Mouse (Mus musculus): ENCODE results near the gene Klhl5. TPM values are rescaled to one million over a fixed set of nuclear protein-coding genes. Genes with fewer than 3 reads are reported as not detected.

Klhl5 gene
- polyA plus RNA-seq, 2 experiments = 3.6 to 4.4 TPM

GRCm38 (mm10) chr5:65076087-65076486 is 31.3 kb upstream of the Klhl5 start:
- Histone ChIP-seq H3K27me3 (ENCODE audit: control insufficient read depth, insufficient read depth, low read length) (no peaks in the 10 kb centered on the region), H3K27ac (no peak overlapping the region), H3K36me3 (replicated peaks; ENCODE audit: control insufficient read depth, insufficient read depth, low read depth) (no peaks in the 10 kb centered on the region), H3K4me3 (ENCODE audit: insufficient read depth in 1 of 2, low read depth in 2 of 2, low read length in 2 of 2) (no peak overlapping the region), H3K9ac (replicated peaks) (no peak overlapping the region), H3K9me3 (ENCODE audit: control insufficient read depth, low read length) (no peaks in the 10 kb centered on the region), H3K4me1 (replicated peaks; ENCODE audit: control insufficient read depth in 2 of 2, insufficient read depth in 2 of 2, low read length in 1 of 2) (no peaks in the 10 kb centered on the region), H3K4me2 (ENCODE audit: low read depth) (no peak overlapping the region)
- WGBS (ENCODE audit: insufficient replicate concordance) = 50% methylated on average over 2 of the region's 2 CpGs
- TF ChIP-seq EP300 (IDR thresholded peaks at IDR 0.05; ENCODE audit: low read depth) (no peak), CTCF (IDR thresholded peaks at IDR 0.05; ENCODE audit: low read depth) (peak; percentile 27; the same call in 1 of the 2 replicates)
- no peak for DNase-seq (ENCODE audit: low read depth in 3 of 3, low spot score in 3 of 3)
- no peak for ATAC-seq (ENCODE audit: insufficient read depth)

GRCm38 (mm10) chr5:65076748-65077147 is 30.6 kb upstream of the Klhl5 start:
- 47% methylated on average over 3 of the region's 3 CpGs for WGBS (ENCODE audit: insufficient replicate concordance)
- no peak for DNase-seq (ENCODE audit: low read depth in 3 of 3, low spot score in 3 of 3)

GRCm38 (mm10) chr5:65078081-65078480 is 29.3 kb upstream of the Klhl5 start:
- Histone ChIP-seq H3K4me1 (replicated peaks; ENCODE audit: control insufficient read depth in 2 of 2, insufficient read depth in 2 of 2, low read length in 1 of 2) (no peaks in the 10 kb centered on the region), H3K27ac (no peak overlapping the region), H3K36me3 (replicated peaks; ENCODE audit: control insufficient read depth, insufficient read depth, low read depth) (no peaks in the 10 kb centered on the region), H3K9me3 (ENCODE audit: control insufficient read depth, low read length) (no peaks in the 10 kb centered on the region), H3K4me2 (ENCODE audit: low read depth) (no peak overlapping the region), H3K27me3 (ENCODE audit: control insufficient read depth, insufficient read depth, low read length) (no peaks in the 10 kb centered on the region), H3K4me3 (ENCODE audit: insufficient read depth in 1 of 2, low read depth in 2 of 2, low read length in 2 of 2) (no peak overlapping the region), H3K9ac (replicated peaks) (no peak overlapping the region)
- no peak for ATAC-seq (ENCODE audit: insufficient read depth)
- TF ChIP-seq CTCF (IDR thresholded peaks at IDR 0.05; ENCODE audit: low read depth) = no peak
- no peak for TF ChIP-seq EP300 (IDR thresholded peaks at IDR 0.05; ENCODE audit: low read depth)
- 67% methylated on average over 4 of the region's 4 CpGs for WGBS (ENCODE audit: insufficient replicate concordance)
- DNase-seq (ENCODE audit: low read depth in 3 of 3, low spot score in 3 of 3) = no peak

More at GRCm38 (mm10) chr5:65076748-65077147, 30.6 kb upstream of the Klhl5 start:
- no peaks in the 10 kb centered on the region for H3K27me3 ChIP-seq (ENCODE audit: control insufficient read depth, insufficient read depth, low read length)
- no peak overlapping the region for H3K9ac ChIP-seq (replicated peaks)
- H3K27ac ChIP-seq = no peak overlapping the region
- no peaks in the 10 kb centered on the region for H3K36me3 ChIP-seq (replicated peaks; ENCODE audit: control insufficient read depth, insufficient read depth, low read depth)
- ATAC-seq (ENCODE audit: insufficient read depth) = no peak
- no peaks in the 10 kb centered on the region for H3K4me1 ChIP-seq (replicated peaks; ENCODE audit: control insufficient read depth in 2 of 2, insufficient read depth in 2 of 2, low read length in 1 of 2)
- no peak overlapping the region for H3K4me3 ChIP-seq (ENCODE audit: insufficient read depth in 1 of 2, low read depth in 2 of 2, low read length in 2 of 2)
- TF ChIP-seq CTCF (IDR thresholded peaks at IDR 0.05; ENCODE audit: low read depth) (no peak), EP300 (IDR thresholded peaks at IDR 0.05; ENCODE audit: low read depth) (no peak)
- no peaks in the 10 kb centered on the region for H3K9me3 ChIP-seq (ENCODE audit: control insufficient read depth, low read length)
- H3K4me2 ChIP-seq (ENCODE audit: low read depth) = no peak overlapping the region

GRCm38 (mm10) chr5:65079881-65080280 is 27.5 kb upstream of the Klhl5 start:
- Histone ChIP-seq H3K4me1 (replicated peaks; ENCODE audit: control insufficient read depth in 2 of 2, insufficient read depth in 2 of 2, low read length in 1 of 2) (no peaks in the 10 kb centered on the region), H3K27me3 (ENCODE audit: control insufficient read depth, insufficient read depth, low read length) (no peaks in the 10 kb centered on the region), H3K36me3 (replicated peaks; ENCODE audit: control insufficient read depth, insufficient read depth, low read depth) (no peaks in the 10 kb centered on the region), H3K4me2 (ENCODE audit: low read depth) (no peak overlapping the region), H3K27ac (no peak overlapping the region), H3K4me3 (ENCODE audit: insufficient read depth in 1 of 2, low read depth in 2 of 2, low read length in 2 of 2) (no peak overlapping the region), H3K9me3 (ENCODE audit: control insufficient read depth, low read length) (no peaks in the 10 kb centered on the region), H3K9ac (replicated peaks) (no peak overlapping the region)
- WGBS (ENCODE audit: insufficient replicate concordance) = 62% methylated on average over 9 of the region's 9 CpGs
- DNase-seq (ENCODE audit: low read depth in 3 of 3, low spot score in 3 of 3) (no peak), ATAC-seq (ENCODE audit: insufficient read depth) (no peak)
- TF ChIP-seq EP300 (IDR thresholded peaks at IDR 0.05; ENCODE audit: low read depth) (no peak), CTCF (IDR thresholded peaks at IDR 0.05; ENCODE audit: low read depth) (no peak)

- 64% methylated on average over 4 of the region's 4 CpGs for WGBS (ENCODE audit: insufficient replicate concordance)
- DNase-seq (ENCODE audit: low read depth in 3 of 3, low spot score in 3 of 3) = no peak
- Histone ChIP-seq H3K9ac (replicated peaks) (no peak overlapping the region), H3K4me1 (replicated peaks; ENCODE audit: control insufficient read depth in 2 of 2, insufficient read depth in 2 of 2, low read length in 1 of 2) (no peaks in the 10 kb centered on the region), H3K27me3 (ENCODE audit: control insufficient read depth, insufficient read depth, low read length) (no peaks in the 10 kb centered on the region), H3K9me3 (ENCODE audit: control insufficient read depth, low read length) (no peaks in the 10 kb centered on the region), H3K27ac (no peak overlapping the region), H3K4me2 (ENCODE audit: low read depth) (no peak overlapping the region), H3K36me3 (replicated peaks; ENCODE audit: control insufficient read depth, insufficient read depth, low read depth) (no peaks in the 10 kb centered on the region), H3K4me3 (ENCODE audit: insufficient read depth in 1 of 2, low read depth in 2 of 2, low read length in 2 of 2) (no peak overlapping the region)
- no peak for ATAC-seq (ENCODE audit: insufficient read depth)
- no peak for TF ChIP-seq CTCF (IDR thresholded peaks at IDR 0.05; ENCODE audit: low read depth)
- no peak for TF ChIP-seq EP300 (IDR thresholded peaks at IDR 0.05; ENCODE audit: low read depth)
Observed at GRCm38 (mm10) chr5:65081836-65082235, 25.5 kb upstream of the Klhl5 start.
